Comparison of ENCODE assay signal across 13 mouse cellular contexts in the genomic region with DNA sequence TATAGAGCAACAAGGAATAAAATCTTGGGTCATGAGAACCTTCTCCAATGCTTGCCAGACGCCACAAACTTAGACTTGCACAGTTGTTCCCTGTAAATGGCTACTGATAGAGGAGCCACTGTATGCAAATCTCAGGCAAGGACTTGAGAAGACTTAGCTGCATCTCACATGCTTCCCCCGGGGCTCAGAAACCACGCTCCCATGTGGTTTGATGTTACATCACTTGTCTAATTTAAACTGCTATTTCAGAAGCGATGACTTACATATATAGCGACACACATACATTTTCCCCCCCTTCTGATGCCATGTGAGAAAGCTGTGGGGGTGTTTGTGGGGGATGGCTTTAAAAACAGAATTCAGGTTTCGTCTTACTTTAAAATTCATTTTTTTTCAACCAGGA. TPM values are rescaled to one million over a fixed set of nuclear protein-coding genes. Genes with fewer than 3 reads are reported as not detected.
DNase-seq lines count a peak whose midpoint lies in the region; ATAC-seq and TF ChIP-seq lines count a peak whose summit lies in the region.
"Had no signal": no experiment of that assay in that cellular context is flagged by ENCODE, and none has a peak within 500 bp of the region (broad histone marks: within the 10 kb centered on the region; RNA-seq: fewer than 3 reads in every experiment).

No protein-coding gene starts in this region.

- no peak for ATAC-seq in forebrain, postnatal 0 days
- ATAC-seq in forebrain, embryonic 11.5 days (replicated peaks; ENCODE audit: low FRiP score): no peak
- ATAC-seq: intestine, embryonic 15.5 days had no signal

- no peak overlapping the region for H3K4me2 ChIP-seq in forebrain, postnatal 0 days (ENCODE audit: low read depth)
- H3K4me2 ChIP-seq in forebrain, embryonic 11.5 days (ENCODE audit: low read depth, low read length, severe bottlenecking): no peak overlapping the region
- H3K4me2 ChIP-seq: intestine, embryonic 15.5 days; stomach, embryonic 15.5 days had no signal

- H3K27ac ChIP-seq in forebrain, postnatal 0 days (ENCODE audit: low read depth, low read length): no peak overlapping the region
- H3K27ac ChIP-seq in forebrain, embryonic 11.5 days (ENCODE audit: low read depth, low read length): no peak overlapping the region
- H3K27ac ChIP-seq: forebrain, embryonic 10.5 days; intestine, embryonic 15.5 days; stomach, embryonic 15.5 days had no signal

- no peak for TF ChIP-seq CTCF in forebrain, postnatal 0 days (IDR thresholded peaks at IDR 0.05; ENCODE audit: low read depth)

- no peaks in the 10 kb centered on the region for H3K9me3 ChIP-seq in forebrain, postnatal 0 days (ENCODE audit: low read length)
- no peaks in the 10 kb centered on the region for H3K9me3 ChIP-seq in forebrain, embryonic 11.5 days (ENCODE audit: control insufficient read depth, low read length)
- H3K9me3 ChIP-seq: forebrain, embryonic 10.5 days; intestine, embryonic 15.5 days; stomach, embryonic 15.5 days had no signal

- no peaks in the 10 kb centered on the region for H3K36me3 ChIP-seq in forebrain, postnatal 0 days (ENCODE audit: insufficient read depth)
- no peaks in the 10 kb centered on the region for H3K36me3 ChIP-seq in forebrain, embryonic 11.5 days (ENCODE audit: control insufficient read depth, insufficient read depth, low read length)
- H3K36me3 ChIP-seq: forebrain, embryonic 10.5 days; intestine, embryonic 15.5 days; stomach, embryonic 15.5 days had no signal

- peaks cover 15% of the 10 kb centered on the region for H3K4me1 ChIP-seq in forebrain, postnatal 0 days (ENCODE audit: insufficient read depth)
- H3K4me1 ChIP-seq in forebrain, embryonic 11.5 days (replicated peaks; ENCODE audit: control insufficient read depth, insufficient read depth, low read length): peaks cover 18% of the 10 kb centered on the region

- intact Hi-C loops in left cerebral cortex, postnatal 36 days (cut with DNase I): loop anchor here (2.0 to 5.0 kb wide), 2 partner anchors 37 to 117 kb away; no protein-coding TSS in a partner anchor
- intact Hi-C loops in heart, postnatal 10 days (cut with DNase I): no loop called here

- no peaks in the 10 kb centered on the region for H3K27me3 ChIP-seq in forebrain, postnatal 0 days (ENCODE audit: insufficient read depth, low read length)
- no peaks in the 10 kb centered on the region for H3K27me3 ChIP-seq in forebrain, embryonic 11.5 days (ENCODE audit: control insufficient read depth, insufficient read depth, low read length)
- H3K27me3 ChIP-seq: intestine, embryonic 15.5 days; stomach, embryonic 15.5 days had no signal

- WGBS in forebrain, postnatal 0 days: 76% methylated on average over 6 of the region's 6 CpGs
- WGBS in forebrain, embryonic 11.5 days: 84% methylated on average over 6 of the region's 6 CpGs

- H3K4me3 ChIP-seq in forebrain, postnatal 0 days (ENCODE audit: low read depth, low read length): no peak overlapping the region
- H3K4me3 ChIP-seq in forebrain, embryonic 11.5 days (ENCODE audit: low read depth, low read length): no peak overlapping the region
- H3K4me3 ChIP-seq: forebrain, embryonic 10.5 days; intestine, embryonic 15.5 days; stomach, embryonic 15.5 days had no signal

- peak; percentile 22 for DNase-seq in forebrain, postnatal 0 days
- DNase-seq in forebrain, embryonic 11.5 days (ENCODE audit: low spot score): no peak
- peak; percentile 77 for DNase-seq in 416B (ENCODE audit: low read depth)
- peak; percentile 89 for DNase-seq in brain, adult 2 months (ENCODE audit: low read depth, low spot score)
- peak; percentile 68 to 70 for DNase-seq in left cerebral cortex, postnatal 36 days (ENCODE audit: low spot score in 2 of 2)
- DNase-seq in kidney, postnatal 36 days: no peak
- no peak for DNase-seq in heart, postnatal 10 days
- DNase-seq in Muller cell, postnatal 12 days (ENCODE audit: inconsistent ontology term): no peak
- DNase-seq: gastrocnemius, postnatal 25 days; lung, postnatal 14 days had no signal

- H3K9ac ChIP-seq in forebrain, postnatal 0 days: no peak overlapping the region
- H3K9ac ChIP-seq in forebrain, embryonic 11.5 days (ENCODE audit: low read length): no peak overlapping the region
- H3K9ac ChIP-seq: intestine, embryonic 15.5 days; stomach, embryonic 15.5 days had no signal

RNA-seq across cellular contexts. Expression of a gene that starts 1.2 kb away (rescaled TPM):
- total RNA-seq in forebrain, postnatal 0 days (2014; rRNA removed): 92.5 and 114 TPM in 2 replicates
- polyA plus RNA-seq in forebrain, postnatal 0 days (2015; fragmentation: Nextera tagmentation; extraction: Ambion mirVana): 54.9 and 75.8 TPM in 2 replicates
- 49.9 and 50.9 TPM in 2 replicates for polyA plus RNA-seq in forebrain, embryonic 11.5 days (2014; fragmentation: Nextera tagmentation; extraction: Ambion mirVana)
- total RNA-seq in left cerebral cortex, postnatal 36 days (2021): 100 to 1,000 TPM; 562 to 605 TPM
- 10 to 100 TPM; 29.5 to 35.3 TPM for total RNA-seq in heart, postnatal 10 days (2021)

Comparison
In these comparisons a context has a peak if more than half of its experiments do, and no peak if none do; other contexts are left out.
1. DNase-seq: peak in forebrain, postnatal 0 days (single experiment), 416B (single experiment), brain, adult 2 months (single experiment) and left cerebral cortex, postnatal 36 days (2 of 2); none in forebrain, embryonic 11.5 days (single experiment), kidney, postnatal 36 days (0 of 2), heart, postnatal 10 days (0 of 2) and Muller cell, postnatal 12 days (single experiment).